Mouse (Mus musculus): ENCODE data around the gene C130032M10Rik. TPM values are rescaled to one million over a fixed set of nuclear protein-coding genes. Genes with fewer than 3 reads are reported as not detected.
A peak's percentile ranks its signal among the peaks of the same experiment; 100 is the strongest.

The C130032M10Rik gene
- not detected in 2 replicates for polyA plus RNA-seq (2015; fragmentation: Nextera tagmentation; extraction: Ambion mirVana)

- H3K27ac ChIP-seq (replicated peaks) = no peak within 1 kb of the TSS
- H3K27me3 ChIP-seq = no peaks in the 10 kb centered on the region
- no peak within 1 kb of the TSS for H3K4me2 ChIP-seq
- ATAC-seq (ENCODE audit: insufficient read depth) = no peak
- peaks cover 17% of the 10 kb centered on the region for H3K36me3 ChIP-seq (replicated peaks)
- H3K9me3 ChIP-seq (replicated peaks) = peaks cover 5% of the 10 kb centered on the region; the same call in 1 of the 2 replicates
- no peak within 1 kb of the TSS for H3K9ac ChIP-seq
- 0 out of 2 replicates have a peak, but pooled peaks cover 3% of the 10 kb centered on the region for H3K4me1 ChIP-seq (replicated peaks)
- no peak within 1 kb of the TSS for H3K4me3 ChIP-seq (replicated peaks)
- WGBS (ENCODE audit: insufficient replicate concordance) = 67% methylated on average over 11 of the region's 11 CpGs
These were observed at the start of gene C130032M10Rik for GRCm38 (mm10) chr9:114515364-114515763. Gene C130032M10Rik (plus strand): TSS chr9:114515697.

GRCm38 (mm10) chr9:114466871-114467270 is 48.6 kb upstream of the C130032M10Rik start:
- peak; percentile 74 for ATAC-seq (ENCODE audit: insufficient read depth)
- Histone ChIP-seq H3K9me3 (replicated peaks) (no peaks in the 10 kb centered on the region), H3K4me3 (replicated peaks) (no peak overlapping the region), H3K4me1 (replicated peaks) (peaks cover 24% of the 10 kb centered on the region), H3K27me3 (no peaks in the 10 kb centered on the region), H3K9ac (no peak overlapping the region), H3K4me2 (peak overlapping the region; percentile 10), H3K27ac (replicated peaks) (no peak overlapping the region), H3K36me3 (replicated peaks) (no peaks in the 10 kb centered on the region)
- 37% methylated on average over 7 of the region's 7 CpGs for WGBS (ENCODE audit: insufficient replicate concordance)

GRCm38 (mm10) chr9:114468217-114468616 is 47.3 kb upstream of the C130032M10Rik start:
- Histone ChIP-seq H3K4me1 (replicated peaks) (peaks cover 24% of the 10 kb centered on the region), H3K4me2 (no peak overlapping the region), H3K4me3 (replicated peaks) (no peak overlapping the region), H3K27me3 (no peaks in the 10 kb centered on the region), H3K9me3 (replicated peaks) (no peaks in the 10 kb centered on the region), H3K36me3 (replicated peaks) (no peaks in the 10 kb centered on the region), H3K27ac (replicated peaks) (no peak overlapping the region), H3K9ac (no peak overlapping the region)
- peak; percentile 69 for ATAC-seq (ENCODE audit: insufficient read depth)
- 59% methylated on average over 5 of the region's 5 CpGs for WGBS (ENCODE audit: insufficient replicate concordance)

GRCm38 (mm10) chr9:114468701-114469100 is 46.8 kb upstream of the C130032M10Rik start:
- WGBS (ENCODE audit: insufficient replicate concordance) = 79% methylated on average over 4 of the region's 4 CpGs
- ATAC-seq (ENCODE audit: insufficient read depth) = no peak

GRCm38 (mm10) chr9:114471892-114472291 is 43.6 kb upstream of the C130032M10Rik start:
- Histone ChIP-seq H3K36me3 (replicated peaks) (no peaks in the 10 kb centered on the region), H3K9me3 (replicated peaks) (no peaks in the 10 kb centered on the region), H3K9ac (no peak overlapping the region), H3K27ac (replicated peaks) (no peak overlapping the region), H3K4me1 (replicated peaks) (peaks cover 15% of the 10 kb centered on the region), H3K4me3 (replicated peaks) (no peak overlapping the region), H3K4me2 (no peak overlapping the region), H3K27me3 (no peaks in the 10 kb centered on the region)
- no peak for ATAC-seq (ENCODE audit: insufficient read depth)
- WGBS (ENCODE audit: insufficient replicate concordance) = 58% methylated on average over 7 of the region's 7 CpGs

More at GRCm38 (mm10) chr9:114468701-114469100, 46.8 kb upstream of the C130032M10Rik start:
- H3K27ac ChIP-seq (replicated peaks) = no peak overlapping the region
- H3K4me2 ChIP-seq = no peak overlapping the region
- H3K36me3 ChIP-seq (replicated peaks) = no peaks in the 10 kb centered on the region
- no peak overlapping the region for H3K4me3 ChIP-seq (replicated peaks)
- no peak overlapping the region for H3K9ac ChIP-seq
- no peaks in the 10 kb centered on the region for H3K9me3 ChIP-seq (replicated peaks)
- H3K4me1 ChIP-seq (replicated peaks) = peaks cover 24% of the 10 kb centered on the region
- no peaks in the 10 kb centered on the region for H3K27me3 ChIP-seq

GRCm38 (mm10) chr9:114477019-114477418 is 38.5 kb upstream of the C130032M10Rik start:
- Histone ChIP-seq H3K4me2 (no peak overlapping the region), H3K27ac (replicated peaks) (no peak overlapping the region), H3K36me3 (replicated peaks) (no peaks in the 10 kb centered on the region), H3K9me3 (replicated peaks) (no peaks in the 10 kb centered on the region), H3K4me1 (replicated peaks) (no peaks in the 10 kb centered on the region), H3K4me3 (replicated peaks) (no peak overlapping the region), H3K9ac (no peak overlapping the region), H3K27me3 (no peaks in the 10 kb centered on the region)
- WGBS (ENCODE audit: insufficient replicate concordance) = 69% methylated on average over 9 of the region's 9 CpGs
- no peak for ATAC-seq (ENCODE audit: insufficient read depth)

- Histone ChIP-seq H3K4me1 (replicated peaks) (no peaks in the 10 kb centered on the region), H3K9ac (no peak overlapping the region), H3K36me3 (replicated peaks) (no peaks in the 10 kb centered on the region), H3K27ac (replicated peaks) (no peak overlapping the region), H3K4me2 (no peak overlapping the region), H3K9me3 (replicated peaks) (no peaks in the 10 kb centered on the region), H3K4me3 (replicated peaks) (no peak overlapping the region), H3K27me3 (no peaks in the 10 kb centered on the region)
- ATAC-seq (ENCODE audit: insufficient read depth) = no peak
- 58% methylated on average over 3 of the region's 3 CpGs for WGBS (ENCODE audit: insufficient replicate concordance)
These were observed 34.6 kb upstream of the C130032M10Rik start for GRCm38 (mm10) chr9:114480940-114481339.

GRCm38 (mm10) chr9:114484771-114485170 is 30.7 kb upstream of the C130032M10Rik start:
- Histone ChIP-seq H3K27me3 (no peaks in the 10 kb centered on the region), H3K4me1 (replicated peaks) (no peaks in the 10 kb centered on the region), H3K36me3 (replicated peaks) (no peaks in the 10 kb centered on the region), H3K9me3 (replicated peaks) (no peaks in the 10 kb centered on the region), H3K27ac (replicated peaks) (no peak overlapping the region), H3K4me2 (no peak overlapping the region), H3K4me3 (replicated peaks) (no peak overlapping the region), H3K9ac (no peak overlapping the region)
- 66% methylated on average over 5 of the region's 5 CpGs for WGBS (ENCODE audit: insufficient replicate concordance)
- no peak for ATAC-seq (ENCODE audit: insufficient read depth)

- Histone ChIP-seq H3K4me2 (no peak overlapping the region), H3K9ac (no peak overlapping the region), H3K4me3 (replicated peaks) (no peak overlapping the region), H3K27ac (replicated peaks) (no peak overlapping the region), H3K9me3 (replicated peaks) (no peaks in the 10 kb centered on the region), H3K4me1 (replicated peaks) (no peaks in the 10 kb centered on the region), H3K36me3 (replicated peaks) (no peaks in the 10 kb centered on the region), H3K27me3 (no peaks in the 10 kb centered on the region)
- WGBS (ENCODE audit: insufficient replicate concordance) = 67% methylated on average over 4 of the region's 4 CpGs
- no peak for ATAC-seq (ENCODE audit: insufficient read depth)
These were observed 28.7 kb upstream of the C130032M10Rik start for GRCm38 (mm10) chr9:114486808-114487207.

- no peak overlapping the region for H3K4me3 ChIP-seq (replicated peaks)
- H3K4me2 ChIP-seq = no peak overlapping the region
- no peak overlapping the region for H3K9ac ChIP-seq
- no peak overlapping the region for H3K27ac ChIP-seq (replicated peaks)
- H3K9me3 ChIP-seq (replicated peaks) = no peaks in the 10 kb centered on the region
- H3K27me3 ChIP-seq = no peaks in the 10 kb centered on the region
- H3K4me1 ChIP-seq (replicated peaks) = no peaks in the 10 kb centered on the region
- WGBS (ENCODE audit: insufficient replicate concordance) = 65% methylated on average over 23 of the region's 23 CpGs
- no peaks in the 10 kb centered on the region for H3K36me3 ChIP-seq (replicated peaks)
- ATAC-seq (ENCODE audit: insufficient read depth) = no peak
These were observed 27.8 kb upstream of the C130032M10Rik start for GRCm38 (mm10) chr9:114487481-114488258.

- Histone ChIP-seq H3K36me3 (replicated peaks) (no peaks in the 10 kb centered on the region), H3K9me3 (replicated peaks) (no peaks in the 10 kb centered on the region), H3K4me1 (replicated peaks) (no peaks in the 10 kb centered on the region), H3K4me2 (no peak overlapping the region), H3K9ac (no peak overlapping the region), H3K27ac (replicated peaks) (no peak overlapping the region), H3K4me3 (replicated peaks) (no peak overlapping the region), H3K27me3 (no peaks in the 10 kb centered on the region)
- no peak for ATAC-seq (ENCODE audit: insufficient read depth)
- WGBS (ENCODE audit: insufficient replicate concordance) = 58% methylated on average over 7 of the region's 7 CpGs
These were observed 19.0 kb upstream of the C130032M10Rik start for GRCm38 (mm10) chr9:114496469-114496868.
